Mouse (Mus musculus) liver, adult 2 months (tissue): Measurements from ENCODE around the gene Ssu72. TPM values are rescaled to one million over a fixed set of nuclear protein-coding genes. Genes with fewer than 3 reads are reported as not detected.

ENCODE experiments used
- DNase-seq: peaks from one replicate; pipeline ENCODE4 v3.0.0-alpha.2; 2011; ENCODE audit warnings: low read depth, low spot score; ENCODE audit errors: extremely low read depth
- H3K27ac ChIP-seq: fragments of 200-500 bp; replicated peaks from 2 replicates; pipeline ENCODE4 v1.5.1; 2012; ENCODE audit warnings: low read depth, mild to moderate bottlenecking, control low read depth, inconsistent platforms, low read length; ENCODE audit not compliant: insufficient read depth
- H3K27me3 ChIP-seq: fragments of 200-500 bp; 2 replicates; pipeline ENCODE4 v1.6.1; 2012; ENCODE audit warnings: mild to moderate bottlenecking, moderate library complexity, low read length, inconsistent platforms; ENCODE audit not compliant: control insufficient read depth, insufficient read depth
- H3K36me3 ChIP-seq: fragments of 200-500 bp; 2 replicates; pipeline ENCODE4 v1.6.1; 2012; ENCODE audit warnings: low read length, inconsistent platforms; ENCODE audit not compliant: control insufficient read depth, insufficient read depth
- H3K4me1 ChIP-seq: fragments of 200-500 bp; 2 replicates; pipeline ENCODE4 v1.6.1; 2011; ENCODE audit warnings: low read length; ENCODE audit not compliant: control insufficient read depth, insufficient read depth
- H3K4me3 ChIP-seq: fragments of 200-500 bp; 2 replicates; pipeline ENCODE4 v1.5.1; 2011; ENCODE audit warnings: low read depth, mild to moderate bottlenecking, control low read depth, low read length, moderate library complexity; ENCODE audit not compliant: insufficient read depth
- H3K79me2 ChIP-seq: fragments of 200-500 bp; 2 replicates; pipeline ENCODE4 v1.6.1; 2012; ENCODE audit warnings: inconsistent platforms, mild to moderate bottlenecking, low read length, moderate library complexity; ENCODE audit not compliant: control insufficient read depth, insufficient read depth
- H3K9ac ChIP-seq: fragments of 200-500 bp; 2 replicates; pipeline ENCODE4 v1.6.1; 2012; ENCODE audit warnings: low read depth, mild to moderate bottlenecking, control low read depth, inconsistent platforms, low read length
- CTCF ChIP-seq: fragments of 200-500 bp; IDR thresholded peaks from 2 replicates; pipeline ENCODE4 v1.5.1; 2011; ENCODE audit warnings: low read depth, low read length, control low read depth
- POLR2A ChIP-seq: fragments of 200-500 bp; IDR thresholded peaks from 2 replicates; pipeline ENCODE4 v1.6.1; 2011; ENCODE audit warnings: low read length, control low read depth; ENCODE audit not compliant: insufficient read depth; ENCODE audit errors: extremely low read depth
- WGBS: fragments of 180-500 bp; shearing (Covaris S2); methylation state at CpG from one replicate; pipeline ENCODE4 v1.1.7; 2018; 5-methylcytosine and 5-hydroxymethylcytosine counted together
- polyA plus RNA-seq: library from polyadenylated mRNA; depleted of rRNA; stranded (reverse); fragments of >200 nt; gene quantifications from 2 replicates; pipeline ENCODE4 v1.2.3, GENCODE M21; 2012
- total RNA-seq: library from RNA; depleted of rRNA; stranded (reverse); fragments of >200 nt; gene quantifications from 2 replicates; pipeline ENCODE4 v1.2.3, GENCODE M21; 2014

Gene Ssu72
- total and polyA plus RNA-seq, 2 experiments = 79.3 to 108 TPM

- Histone ChIP-seq H3K4me3 (peak overlapping the region; percentile 67), H3K36me3 (0 out of 2 replicates have a peak, but pooled peaks cover 5% of the 10 kb centered on the region), H3K79me2 (no peaks in the 10 kb centered on the region), H3K27me3 (no peaks in the 10 kb centered on the region), H3K27ac (no peak overlapping the region; the same call in 1 of the 2 replicates), H3K9ac (peak overlapping the region; percentile 75), H3K4me1 (no peaks in the 10 kb centered on the region; the same call in none of the 2 replicates)
- WGBS = 6% methylated on average over 70 of the region's 79 CpGs
- no peak for TF ChIP-seq POLR2A
- no peak for TF ChIP-seq CTCF
- DNase-seq = no peak
These were observed 30.5 kb downstream of the Ssu72 start for GRCm38 (mm10) chr4:155734951-155735702.

- WGBS = 89% methylated on average over 5 of the region's 5 CpGs
- Histone ChIP-seq H3K79me2 (no peaks in the 10 kb centered on the region), H3K36me3 (0 out of 2 replicates have a peak, but pooled peaks cover 5% of the 10 kb centered on the region), H3K4me1 (no peaks in the 10 kb centered on the region; the same call in none of the 2 replicates), H3K9ac (no peak overlapping the region), H3K27me3 (no peaks in the 10 kb centered on the region), H3K4me3 (peak overlapping the region; percentile 67; the same call in 1 of the 2 replicates), H3K27ac (no peak overlapping the region)
- TF ChIP-seq POLR2A = no peak
- TF ChIP-seq CTCF = no peak
- no peak for DNase-seq
These were observed 31.2 kb downstream of the Ssu72 start for GRCm38 (mm10) chr4:155735788-155736187.

GRCm38 (mm10) chr4:155736421-155736820 is 31.8 kb downstream of the Ssu72 start:
- 94% methylated on average over 5 of the region's 5 CpGs for WGBS
- Histone ChIP-seq H3K4me1 (no peaks in the 10 kb centered on the region; the same call in none of the 2 replicates), H3K36me3 (0 out of 2 replicates have a peak, but pooled peaks cover 4% of the 10 kb centered on the region), H3K4me3 (no peak overlapping the region), H3K79me2 (no peaks in the 10 kb centered on the region), H3K27ac (no peak overlapping the region), H3K27me3 (no peaks in the 10 kb centered on the region), H3K9ac (no peak overlapping the region)
- TF ChIP-seq POLR2A (no peak), CTCF (no peak)
- DNase-seq = no peak

GRCm38 (mm10) chr4:155738262-155738661 is 33.7 kb downstream of the Ssu72 start:
- DNase-seq = no peak
- H3K9ac ChIP-seq = no peak overlapping the region
- peaks cover 6% of the 10 kb centered on the region; the same call in 1 of the 2 replicates for H3K36me3 ChIP-seq
- H3K27ac ChIP-seq = no peak overlapping the region
- H3K27me3 ChIP-seq = no peaks in the 10 kb centered on the region
- TF ChIP-seq POLR2A (no peak), CTCF (no peak)
- no peaks in the 10 kb centered on the region; the same call in 1 of the 2 replicates for H3K4me1 ChIP-seq
- WGBS = 68% methylated on average over 8 of the region's 8 CpGs
- no peak overlapping the region for H3K4me3 ChIP-seq
- H3K79me2 ChIP-seq = no peaks in the 10 kb centered on the region

- no peak overlapping the region for H3K27ac ChIP-seq
- H3K36me3 ChIP-seq = peaks cover 13% of the 10 kb centered on the region; the same call in 1 of the 2 replicates
- H3K4me1 ChIP-seq = no peaks in the 10 kb centered on the region; the same call in 1 of the 2 replicates
- H3K9ac ChIP-seq = no peak overlapping the region
- 83% methylated on average over 6 of the region's 6 CpGs for WGBS
- H3K79me2 ChIP-seq = no peaks in the 10 kb centered on the region
- no peak for TF ChIP-seq CTCF
- TF ChIP-seq POLR2A = no peak
- DNase-seq = no peak
- H3K4me3 ChIP-seq = no peak overlapping the region
- no peaks in the 10 kb centered on the region for H3K27me3 ChIP-seq
These were observed 34.6 kb downstream of the Ssu72 start for GRCm38 (mm10) chr4:155739152-155739551.
